Mouse (Mus musculus) MEL (cell line): ENCODE measurements around the gene Dppa4. TPM values are rescaled to one million over a fixed set of nuclear protein-coding genes. Genes with fewer than 3 reads are reported as not detected.

Experiments
- DNase-seq: peaks from one replicate; pipeline ENCODE4 v3.0.0; 2011; ENCODE audit warnings: low read depth, low spot score
- H3K27ac ChIP-seq: 2 replicates; pipeline ENCODE4 v1.5.1; 2012; ENCODE audit warnings: low read depth, mild to moderate bottlenecking, control low read depth, low read length, moderate library complexity; ENCODE audit not compliant: control insufficient read depth
- H3K27me3 ChIP-seq, 2 experiments: fragments of 150-350 bp in 1 of 2; sonication (generic) in 1 of 2; 2 replicates each; pipeline ENCODE4 v1.6.1; 2012; ENCODE audit warnings: low read length in 2 of 2, mild to moderate bottlenecking in 2 of 2, improper control_type of control experiment in 1 of 2, moderate library complexity in 1 of 2; ENCODE audit not compliant: insufficient read depth in 2 of 2, control insufficient read depth in 1 of 2
- H3K36me3 ChIP-seq, 2 experiments: 2 replicates each; pipeline ENCODE4 v1.6.1; 2012 to 2014; ENCODE audit warnings: low read length in 2 of 2, improper control_type of control experiment in 1 of 2, inconsistent platforms in 1 of 2, mild to moderate bottlenecking in 1 of 2; ENCODE audit not compliant: insufficient read depth in 2 of 2, control insufficient read depth in 1 of 2
- H3K4me1 ChIP-seq, 2 experiments: fragments of 150-350 bp in 1 of 2; sonication (generic) in 1 of 2; 2 replicates each; pipeline ENCODE4 v1.6.1; 2012; ENCODE audit warnings: low read length in 2 of 2, improper control_type of control experiment in 1 of 2, mild to moderate bottlenecking in 1 of 2; ENCODE audit not compliant: insufficient read depth in 2 of 2, control insufficient read depth in 1 of 2
- H3K4me3 ChIP-seq, 2 experiments: fragments of 150-350 bp in 1 of 2; sonication (generic) in 1 of 2; 2 replicates each; pipeline ENCODE4 v1.5.1; 2012; ENCODE audit warnings: low read depth in 2 of 2, low read length in 2 of 2, mild to moderate bottlenecking in 2 of 2, moderate library complexity in 2 of 2, control low read depth in 1 of 2, improper control_type of control experiment in 1 of 2; ENCODE audit not compliant: control insufficient read depth in 1 of 2, insufficient read depth in 1 of 2
- H3K79me2 ChIP-seq: 2 replicates; pipeline ENCODE4 v1.6.1; 2012; ENCODE audit warnings: mild to moderate bottlenecking, low read length, moderate library complexity; ENCODE audit not compliant: control insufficient read depth, poor library complexity, insufficient read depth
- H3K9ac ChIP-seq: 2 replicates; pipeline ENCODE4 v1.6.1; 2012; ENCODE audit warnings: low read depth, mild to moderate bottlenecking, control low read depth, low read length, moderate library complexity; ENCODE audit not compliant: control insufficient read depth, poor library complexity, severe bottlenecking
- H3K9me3 ChIP-seq: fragments of 150-350 bp; sonication (generic); replicated peaks from 2 replicates; pipeline ENCODE4 v1.6.1; 2012; ENCODE audit warnings: mild to moderate bottlenecking, low read length, improper control_type of control experiment, moderate library complexity; ENCODE audit not compliant: insufficient read depth
- BHLHE40 ChIP-seq: IDR thresholded peaks from 2 replicates; pipeline ENCODE4 v1.6.1; 2012; ENCODE audit warnings: low read depth, mild to moderate bottlenecking, inconsistent platforms, low read length, improper control_type of control experiment, borderline replicate concordance
- CHD1 ChIP-seq: IDR thresholded peaks from 2 replicates; pipeline ENCODE4 v1.6.1; 2012; ENCODE audit warnings: low read depth, mild to moderate bottlenecking, inconsistent platforms, low read length, improper control_type of control experiment
- CTCF ChIP-seq, 3 experiments: IDR thresholded peaks in 2 of 3; conservative IDR thresholded peaks in 1 of 3; 2 replicates each; pipeline ENCODE4 v1.5.1; 2011 to 2012; ENCODE audit warnings: low read length in 3 of 3, low read depth in 2 of 3, mild to moderate bottlenecking in 2 of 3, improper control_type of control experiment in 1 of 3, inconsistent platforms in 1 of 3, mixed read lengths in 1 of 3, moderate library complexity in 1 of 3; ENCODE audit not compliant: control insufficient read depth in 1 of 3, insufficient read depth in 1 of 3, poor library complexity in 1 of 3, severe bottlenecking in 1 of 3
- ELF1 ChIP-seq: IDR thresholded peaks from 2 replicates; pipeline ENCODE4 v1.6.1; 2014; ENCODE audit warnings: low read depth, mild to moderate bottlenecking, inconsistent platforms, low read length, improper control_type of control experiment, moderate library complexity
- EP300 ChIP-seq, 2 experiments: IDR thresholded peaks; 2 replicates each; pipeline ENCODE4 v1.6.1; 2011; ENCODE audit warnings: improper control_type of control experiment in 2 of 2, low read length in 2 of 2, low read depth in 1 of 2, mild to moderate bottlenecking in 1 of 2
- ETS1 ChIP-seq: IDR thresholded peaks from 2 replicates; pipeline ENCODE4 v1.6.1; 2012; ENCODE audit warnings: low read depth, mild to moderate bottlenecking, inconsistent platforms, low read length, improper control_type of control experiment, moderate library complexity
- GABPA ChIP-seq: IDR thresholded peaks from 2 replicates; pipeline ENCODE4 v1.6.1; 2012; ENCODE audit warnings: low read depth, mild to moderate bottlenecking, inconsistent platforms, low read length, improper control_type of control experiment, moderate library complexity
- HCFC1 ChIP-seq: IDR thresholded peaks from 2 replicates; pipeline ENCODE4 v1.6.1; 2012; ENCODE audit warnings: low read depth, mild to moderate bottlenecking, inconsistent platforms, low read length, improper control_type of control experiment, moderate library complexity
- MAZ ChIP-seq: IDR thresholded peaks from 2 replicates; pipeline ENCODE4 v1.6.1; 2012; ENCODE audit warnings: low read depth, mild to moderate bottlenecking, inconsistent platforms, low read length, improper control_type of control experiment
- MYC ChIP-seq: IDR thresholded peaks from 2 replicates; pipeline ENCODE4 v1.6.1; 2011; ENCODE audit warnings: low read depth, mild to moderate bottlenecking, low read length, improper control_type of control experiment, moderate library complexity
- RAD21 ChIP-seq: IDR thresholded peaks from 2 replicates; pipeline ENCODE4 v1.6.1; 2011; ENCODE audit warnings: mild to moderate bottlenecking, low read depth, low read length, improper control_type of control experiment
- RCOR1 ChIP-seq: IDR thresholded peaks from 2 replicates; pipeline ENCODE4 v1.6.1; 2012; ENCODE audit warnings: low read depth, mild to moderate bottlenecking, inconsistent platforms, low read length, improper control_type of control experiment
- SIN3A ChIP-seq: IDR thresholded peaks from 2 replicates; pipeline ENCODE4 v1.6.1; 2012; ENCODE audit warnings: low read length, improper control_type of control experiment, inconsistent platforms
- TAL1 ChIP-seq: IDR thresholded peaks from 2 replicates; pipeline ENCODE4 v1.6.1; 2012; ENCODE audit warnings: mild to moderate bottlenecking, inconsistent platforms, low read length, moderate library complexity, mixed read lengths
- TBP ChIP-seq: IDR thresholded peaks from 2 replicates; pipeline ENCODE4 v1.8.0; 2011; ENCODE audit warnings: low read depth, low read length, improper control_type of control experiment
- USF2 ChIP-seq, 2 experiments: IDR thresholded peaks; 2 replicates each; pipeline ENCODE4 v1.6.1; 2011 to 2012; ENCODE audit warnings: improper control_type of control experiment in 2 of 2, low read length in 2 of 2, borderline replicate concordance in 1 of 2, inconsistent platforms in 1 of 2, low read depth in 1 of 2, mild to moderate bottlenecking in 1 of 2; ENCODE audit not compliant: insufficient read depth in 1 of 2
- ZKSCAN1 ChIP-seq: IDR thresholded peaks from 2 replicates; pipeline ENCODE4 v1.6.1; 2012; ENCODE audit warnings: low read depth, mild to moderate bottlenecking, inconsistent platforms, low read length, improper control_type of control experiment, moderate library complexity
- ZMIZ1 ChIP-seq: IDR thresholded peaks from 2 replicates; pipeline ENCODE4 v1.6.1; 2012; ENCODE audit warnings: low read depth, mild to moderate bottlenecking, inconsistent platforms, low read length, improper control_type of control experiment, moderate library complexity
- polyA plus RNA-seq, 2 experiments: library from polyadenylated mRNA; stranded (reverse) in 1 of 2; unstranded in 1 of 2; fragments of >175 nt in 1 of 2; fragments of >200 nt in 1 of 2; gene quantifications; 2 replicates each; pipeline versions ENCODE4 v1.2.1 to v1.2.4; 2012; ENCODE audit warnings: low replicate concordance in 2 of 2, low read depth in 1 of 2; ENCODE audit not compliant: insufficient read length in 2 of 2, insufficient read depth in 1 of 2, missing spikeins in 1 of 2
- total RNA-seq: library from RNA; depleted of rRNA; stranded (reverse); fragments of 300-350 nt; gene quantifications from 2 replicates; pipeline ENCODE4 v1.2.3, GENCODE M21; 2012; rRNA removed

The Dppa4 gene
- total RNA-seq = not detected in 2 replicates
- polyA plus RNA-seq = not detected

- H3K9ac ChIP-seq = no peak within 1 kb of the TSS
- DNase-seq = no peak
These were observed at the start of gene Dppa4 for GRCm38 (mm10) chr16:48283517-48283916. TSS of gene Dppa4 (plus strand) at chr16:48283733.

GRCm38 (mm10) chr16:48234999-48235398 lies 48.5 kb upstream of the Dppa4 start:
- H3K9ac ChIP-seq = no peak overlapping the region
- no peaks in the 10 kb centered on the region for H3K4me1 ChIP-seq
- H3K27me3 ChIP-seq = no peaks in the 10 kb centered on the region
- no peaks in the 10 kb centered on the region for H3K36me3 ChIP-seq
- no peak overlapping the region for H3K4me3 ChIP-seq
- H3K79me2 ChIP-seq = no peaks in the 10 kb centered on the region
- peak in 2 of 3 experiments; percentile 6 to 26; a peak in 2 of 6 replicates for TF ChIP-seq CTCF (IDR thresholded peaks at IDR 0.05 in 2 of 3, conservative IDR thresholded peaks at IDR 0.05 in 1 of 3; ENCODE audit: control insufficient read depth in 1 of 3, insufficient read depth in 1 of 3, low read depth in 2 of 3, low read length in 3 of 3, poor library complexity in 1 of 3, severe bottlenecking in 1 of 3)
- TF ChIP-seq SIN3A = no peak
- TF ChIP-seq, all 39 proteins: peak for 1
- Histone ChIP-seq H3K27ac (no peak overlapping the region), H3K9me3 (no peaks in the 10 kb centered on the region)
- peak; percentile 3 for DNase-seq

More at GRCm38 (mm10) chr16:48283517-48283916, at the start of gene Dppa4:
- Histone ChIP-seq H3K9me3 (no peaks in the 10 kb centered on the region), H3K79me2 (no peaks in the 10 kb centered on the region), H3K27me3 (no peaks in the 10 kb centered on the region), H3K4me3 (no peak within 1 kb of the TSS), H3K36me3 (no peaks in the 10 kb centered on the region), H3K4me1 (no peaks in the 10 kb centered on the region)
- no peak for TF ChIP-seq ZMIZ1
- TF ChIP-seq ZKSCAN1 = no peak
- TF ChIP-seq TBP = no peak
- TF ChIP-seq EP300 (IDR thresholded peaks at IDR 0.05; ENCODE audit: low read depth in 1 of 2, low read length in 2 of 2) = no peak
- no peak for TF ChIP-seq MAZ
- no peak for TF ChIP-seq CHD1
- no peak for TF ChIP-seq SIN3A
- TF ChIP-seq MYC = no peak
- TF ChIP-seq USF2 (IDR thresholded peaks at IDR 0.05; ENCODE audit: borderline replicate concordance in 1 of 2, insufficient read depth in 1 of 2, low read depth in 1 of 2, low read length in 2 of 2) = no peak
- TF ChIP-seq, all 39 proteins: peak for 0
- H3K27ac ChIP-seq = no peak within 1 kb of the TSS

- no peak overlapping the region for H3K27ac ChIP-seq
- H3K4me3 ChIP-seq = no peak overlapping the region
- no peaks in the 10 kb centered on the region for H3K36me3 ChIP-seq
- TF ChIP-seq EP300 (IDR thresholded peaks at IDR 0.05; ENCODE audit: low read depth in 1 of 2, low read length in 2 of 2) = no peak
- no peak for TF ChIP-seq ELF1
- no peak for TF ChIP-seq GABPA
- no peak for TF ChIP-seq BHLHE40
- no peak for TF ChIP-seq HCFC1
- no peak for TF ChIP-seq RCOR1
- no peak for TF ChIP-seq ETS1
- TF ChIP-seq TAL1 = no peak
- no peak for TF ChIP-seq USF2 (IDR thresholded peaks at IDR 0.05; ENCODE audit: borderline replicate concordance in 1 of 2, insufficient read depth in 1 of 2, low read depth in 1 of 2, low read length in 2 of 2)
- no peak for TF ChIP-seq ZMIZ1
- TF ChIP-seq RAD21 = no peak
- no peaks in the 10 kb centered on the region for H3K27me3 ChIP-seq
- H3K79me2 ChIP-seq = no peaks in the 10 kb centered on the region
- no peak overlapping the region for H3K9ac ChIP-seq
- no peaks in the 10 kb centered on the region for H3K4me1 ChIP-seq
- no peaks in the 10 kb centered on the region for H3K9me3 ChIP-seq
- no peak for DNase-seq
These were observed 45.9 kb upstream of the Dppa4 start for GRCm38 (mm10) chr16:48237676-48238075.
